Mouse (Mus musculus) liver, adult 2 months (tissue): ENCODE measurements around the gene Zfp42. TPM values are rescaled to one million over a fixed set of nuclear protein-coding genes. Genes with fewer than 3 reads are reported as not detected.
"Not testable (repeated sequence)": the region's sequence is repeated elsewhere in the genome, so short reads cannot be mapped to it uniquely, and the experiment has no call there.

Source experiments
- DNase-seq: peaks from one replicate; pipeline ENCODE4 v3.0.0-alpha.2; 2011; ENCODE audit warnings: low read depth, low spot score; ENCODE audit errors: extremely low read depth
- H3K27ac ChIP-seq: fragments of 200-500 bp; replicated peaks from 2 replicates; pipeline ENCODE4 v1.5.1; 2012; ENCODE audit warnings: low read depth, mild to moderate bottlenecking, control low read depth, inconsistent platforms, low read length; ENCODE audit not compliant: insufficient read depth
- H3K27me3 ChIP-seq: fragments of 200-500 bp; 2 replicates; pipeline ENCODE4 v1.6.1; 2012; ENCODE audit warnings: mild to moderate bottlenecking, moderate library complexity, low read length, inconsistent platforms; ENCODE audit not compliant: control insufficient read depth, insufficient read depth
- H3K36me3 ChIP-seq: fragments of 200-500 bp; 2 replicates; pipeline ENCODE4 v1.6.1; 2012; ENCODE audit warnings: low read length, inconsistent platforms; ENCODE audit not compliant: control insufficient read depth, insufficient read depth
- H3K4me1 ChIP-seq: fragments of 200-500 bp; 2 replicates; pipeline ENCODE4 v1.6.1; 2011; ENCODE audit warnings: low read length; ENCODE audit not compliant: control insufficient read depth, insufficient read depth
- H3K4me3 ChIP-seq: fragments of 200-500 bp; 2 replicates; pipeline ENCODE4 v1.5.1; 2011; ENCODE audit warnings: low read depth, mild to moderate bottlenecking, control low read depth, low read length, moderate library complexity; ENCODE audit not compliant: insufficient read depth
- H3K79me2 ChIP-seq: fragments of 200-500 bp; 2 replicates; pipeline ENCODE4 v1.6.1; 2012; ENCODE audit warnings: inconsistent platforms, mild to moderate bottlenecking, low read length, moderate library complexity; ENCODE audit not compliant: control insufficient read depth, insufficient read depth
- H3K9ac ChIP-seq: fragments of 200-500 bp; 2 replicates; pipeline ENCODE4 v1.6.1; 2012; ENCODE audit warnings: low read depth, mild to moderate bottlenecking, control low read depth, inconsistent platforms, low read length
- CTCF ChIP-seq: fragments of 200-500 bp; IDR thresholded peaks from 2 replicates; pipeline ENCODE4 v1.5.1; 2011; ENCODE audit warnings: low read depth, low read length, control low read depth
- POLR2A ChIP-seq: fragments of 200-500 bp; IDR thresholded peaks from 2 replicates; pipeline ENCODE4 v1.6.1; 2011; ENCODE audit warnings: low read length, control low read depth; ENCODE audit not compliant: insufficient read depth; ENCODE audit errors: extremely low read depth
- WGBS: fragments of 180-500 bp; shearing (Covaris S2); methylation state at CpG from one replicate; pipeline ENCODE4 v1.1.7; 2018; 5-methylcytosine and 5-hydroxymethylcytosine counted together
- polyA plus RNA-seq: library from polyadenylated mRNA; depleted of rRNA; stranded (reverse); fragments of >200 nt; gene quantifications from 2 replicates; pipeline ENCODE4 v1.2.3, GENCODE M21; 2012; rRNA removed
- total RNA-seq: library from RNA; depleted of rRNA; stranded (reverse); fragments of >200 nt; gene quantifications from 2 replicates; pipeline ENCODE4 v1.2.3, GENCODE M21; 2014; rRNA removed

The Zfp42 gene
- total RNA-seq (not detected in 2 replicates), polyA plus RNA-seq (not detected in 2 replicates)

GRCm38 (mm10) chr8:43306896-43307295 lies at the start of gene Zfp42:
Zfp42 (minus strand) TSS chr8:43306980.
- Histone ChIP-seq H3K4me3 (no peak within 1 kb of the TSS), H3K27ac (no peak within 1 kb of the TSS), H3K9ac (no peak within 1 kb of the TSS), H3K79me2 (no peaks in the 10 kb centered on the region), H3K27me3 (no peaks in the 10 kb centered on the region), H3K36me3 (no peaks in the 10 kb centered on the region), H3K4me1 (no peaks in the 10 kb centered on the region)
- DNase-seq: no peak
- 42% methylated on average over 14 of the region's 14 CpGs for WGBS
- TF ChIP-seq POLR2A (no peak), CTCF (no peak)

DNA sequence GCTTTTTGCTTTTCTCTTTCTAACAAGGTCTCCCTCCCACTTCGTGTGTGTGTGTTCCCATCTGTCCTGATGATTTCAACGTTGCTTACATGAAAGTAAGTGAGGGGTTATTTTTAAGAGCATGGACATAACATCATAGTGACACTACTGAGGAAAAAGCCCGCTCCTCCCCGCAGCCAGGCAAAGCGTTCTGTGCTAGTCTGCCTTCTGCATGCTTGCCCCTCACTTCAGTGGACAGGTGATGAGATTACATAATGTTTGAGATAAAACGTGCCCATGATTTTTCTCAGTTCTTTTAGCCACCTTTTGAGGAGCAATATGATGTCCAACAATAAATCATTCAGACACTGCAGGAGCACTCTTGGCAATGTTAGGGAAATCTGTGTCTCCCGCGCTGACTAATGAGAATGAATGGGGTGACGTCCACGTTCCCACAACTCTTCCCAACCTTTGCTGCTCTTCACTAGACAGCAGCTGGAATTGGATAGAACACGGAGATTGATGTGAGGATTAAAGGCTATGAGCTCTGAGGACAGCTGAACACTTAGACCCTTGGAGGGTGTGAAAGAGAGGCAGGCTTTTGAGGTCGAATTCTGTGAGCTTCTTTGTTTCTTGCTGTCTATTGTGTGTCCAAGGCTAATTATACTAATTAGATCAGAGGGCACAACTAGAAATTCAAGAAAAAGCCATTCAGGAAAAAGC lies 49.4 kb upstream of the Zfp42 start:
- no peak overlapping the region for H3K9ac ChIP-seq
- no peaks in the 10 kb centered on the region for H3K4me1 ChIP-seq
- H3K4me3 ChIP-seq: no peak overlapping the region
- no peaks in the 10 kb centered on the region for H3K27me3 ChIP-seq
- no peak overlapping the region for H3K27ac ChIP-seq
- no peaks in the 10 kb centered on the region for H3K79me2 ChIP-seq
- WGBS: 74% methylated on average over 12 of the region's 12 CpGs
- TF ChIP-seq POLR2A (no peak), CTCF (no peak)
- no peak for DNase-seq
- no peaks in the 10 kb centered on the region for H3K36me3 ChIP-seq

GRCm38 (mm10) chr8:43352241-43352640 lies 45.5 kb upstream of the Zfp42 start:
- not testable (repeated sequence) for DNase-seq, H3K36me3 ChIP-seq, H3K9ac ChIP-seq, H3K27ac ChIP-seq, H3K79me2 ChIP-seq, H3K27me3 ChIP-seq, H3K4me1 ChIP-seq, H3K4me3 ChIP-seq

GRCm38 (mm10) chr8:43338555-43338954 lies 31.8 kb upstream of the Zfp42 start:
- Histone ChIP-seq H3K27ac (no peak overlapping the region), H3K4me1 (no peaks in the 10 kb centered on the region), H3K9ac (no peak overlapping the region), H3K27me3 (no peaks in the 10 kb centered on the region), H3K79me2 (no peaks in the 10 kb centered on the region), H3K4me3 (no peak overlapping the region), H3K36me3 (no peaks in the 10 kb centered on the region)
- 79% methylated on average over 5 of the region's 5 CpGs for WGBS
- no peak for TF ChIP-seq POLR2A
- no peak for DNase-seq

DNA sequence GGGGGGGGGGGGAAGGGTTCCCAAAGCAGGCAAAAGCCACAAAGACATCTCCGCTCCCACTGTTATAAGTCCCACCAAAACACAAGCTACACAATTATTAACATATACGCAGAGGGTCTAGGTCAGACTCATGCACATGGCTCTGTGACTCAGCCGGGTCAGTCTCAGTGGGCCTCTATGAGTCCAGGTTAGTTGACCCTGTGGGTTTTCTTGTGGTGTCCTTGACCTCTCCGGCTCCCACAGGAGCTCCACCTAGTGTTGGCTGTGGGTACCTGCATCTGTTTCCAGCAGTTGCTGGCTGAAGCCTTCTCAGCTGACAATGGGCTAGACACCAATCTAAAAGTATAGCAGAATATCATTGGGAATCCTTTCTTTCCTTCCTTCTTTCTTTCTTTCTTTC lies 26.7 kb upstream of the Zfp42 start:
- DNase-seq: no peak

GRCm38 (mm10) chr8:43331657-43332056 lies 24.9 kb upstream of the Zfp42 start:
- H3K79me2 ChIP-seq: no peaks in the 10 kb centered on the region
- TF ChIP-seq POLR2A: no peak
- no peak for TF ChIP-seq CTCF
- H3K9ac ChIP-seq: no peak overlapping the region
- no peak overlapping the region for H3K4me3 ChIP-seq
- H3K36me3 ChIP-seq: no peaks in the 10 kb centered on the region
- no peaks in the 10 kb centered on the region for H3K4me1 ChIP-seq
- no peak for DNase-seq
- no peak overlapping the region for H3K27ac ChIP-seq
- WGBS: 93% methylated on average over 7 of the region's 7 CpGs
- no peaks in the 10 kb centered on the region for H3K27me3 ChIP-seq

More for the DNA sequence above, 26.7 kb upstream of the Zfp42 start:
- no peaks in the 10 kb centered on the region for H3K27me3 ChIP-seq
- no peaks in the 10 kb centered on the region for H3K79me2 ChIP-seq
- H3K27ac ChIP-seq: no peak overlapping the region
- no peak overlapping the region for H3K4me3 ChIP-seq
- H3K9ac ChIP-seq: no peak overlapping the region
- no peaks in the 10 kb centered on the region for H3K36me3 ChIP-seq
- TF ChIP-seq POLR2A (no peak), CTCF (0 out of 2 replicates have a peak, but pooled peaks have one; percentile 27)
- 64% methylated on average over 4 of the region's 4 CpGs for WGBS
- H3K4me1 ChIP-seq: no peaks in the 10 kb centered on the region
